Mouse (Mus musculus): ENCODE results near the gene Rap1gap2. TPM values are rescaled to one million over a fixed set of nuclear protein-coding genes. Genes with fewer than 3 reads are reported as not detected.

Gene Rap1gap2
- polyA plus RNA-seq, 1 experiment from 2014 or later: 12.4 TPM

- H3K4me3 ChIP-seq (replicated peaks): no peak overlapping the region
- WGBS: 91% methylated on average over 4 of the region's 4 CpGs
- H3K4me2 ChIP-seq (replicated peaks): no peak overlapping the region
- no peak overlapping the region for H3K9ac ChIP-seq
- H3K36me3 ChIP-seq: no peaks in the 10 kb centered on the region
- no peaks in the 10 kb centered on the region for H3K27me3 ChIP-seq (replicated peaks)
- H3K4me1 ChIP-seq (replicated peaks): no peaks in the 10 kb centered on the region
- ATAC-seq: no peak
- no peaks in the 10 kb centered on the region for H3K9me3 ChIP-seq
- no peak overlapping the region for H3K27ac ChIP-seq
Measured at GRCm38 (mm10) chr11:74566326-74566874, 44.3 kb downstream of the Rap1gap2 start.

- Histone ChIP-seq H3K9ac (no peak overlapping the region), H3K9me3 (no peaks in the 10 kb centered on the region), H3K27ac (no peak overlapping the region), H3K36me3 (no peaks in the 10 kb centered on the region), H3K4me2 (replicated peaks) (no peak overlapping the region), H3K4me3 (replicated peaks) (no peak overlapping the region), H3K27me3 (replicated peaks) (no peaks in the 10 kb centered on the region), H3K4me1 (replicated peaks) (0 out of 2 replicates have a peak, but pooled peaks cover 6% of the 10 kb centered on the region)
- 89% methylated on average over 4 of the region's 4 CpGs for WGBS
- ATAC-seq: no peak
Measured at GRCm38 (mm10) chr11:74561392-74561791, 49.3 kb downstream of the Rap1gap2 start.

- H3K36me3 ChIP-seq: no peaks in the 10 kb centered on the region
- H3K4me2 ChIP-seq (replicated peaks): no peak overlapping the region
- no peak overlapping the region for H3K4me3 ChIP-seq (replicated peaks)
- no peaks in the 10 kb centered on the region for H3K27me3 ChIP-seq (replicated peaks)
- peaks cover 11% of the 10 kb centered on the region for H3K4me1 ChIP-seq (replicated peaks)
- no peaks in the 10 kb centered on the region for H3K9me3 ChIP-seq
- H3K27ac ChIP-seq: no peak overlapping the region
- WGBS: 82% methylated on average over 9 of the region's 9 CpGs
- no peak overlapping the region for H3K9ac ChIP-seq
- ATAC-seq: no peak
Measured at GRCm38 (mm10) chr11:74560600-74561227, 50.0 kb downstream of the Rap1gap2 start.

GRCm38 (mm10) chr11:74559793-74560433 is 50.8 kb downstream of the Rap1gap2 start:
- no peak overlapping the region for H3K4me2 ChIP-seq (replicated peaks)
- H3K27ac ChIP-seq: no peak overlapping the region
- no peak for ATAC-seq
- H3K4me3 ChIP-seq (replicated peaks): no peak overlapping the region
- no peaks in the 10 kb centered on the region for H3K36me3 ChIP-seq
- peaks cover 12% of the 10 kb centered on the region for H3K4me1 ChIP-seq (replicated peaks)
- H3K9me3 ChIP-seq: no peaks in the 10 kb centered on the region
- H3K9ac ChIP-seq: no peak overlapping the region
- H3K27me3 ChIP-seq (replicated peaks): no peaks in the 10 kb centered on the region
- WGBS: 70% methylated on average over 5 of the region's 5 CpGs

GRCm38 (mm10) chr11:74558933-74559332 is 51.8 kb downstream of the Rap1gap2 start:
- H3K9ac ChIP-seq: no peak overlapping the region
- peaks cover 16% of the 10 kb centered on the region for H3K4me1 ChIP-seq (replicated peaks)
- H3K27me3 ChIP-seq (replicated peaks): no peaks in the 10 kb centered on the region
- no peak overlapping the region for H3K27ac ChIP-seq
- 86% methylated on average over 5 of the region's 5 CpGs for WGBS
- no peaks in the 10 kb centered on the region for H3K9me3 ChIP-seq
- H3K4me3 ChIP-seq (replicated peaks): no peak overlapping the region
- no peak for ATAC-seq
- H3K4me2 ChIP-seq (replicated peaks): no peak overlapping the region
- no peaks in the 10 kb centered on the region for H3K36me3 ChIP-seq

GRCm38 (mm10) chr11:74557456-74558230 is 53.1 kb downstream of the Rap1gap2 start:
- Histone ChIP-seq H3K36me3 (no peaks in the 10 kb centered on the region), H3K4me3 (replicated peaks) (no peak overlapping the region), H3K27ac (no peak overlapping the region), H3K4me2 (replicated peaks) (no peak overlapping the region), H3K9me3 (no peaks in the 10 kb centered on the region), H3K27me3 (replicated peaks) (no peaks in the 10 kb centered on the region), H3K9ac (no peak overlapping the region), H3K4me1 (replicated peaks) (peaks cover 16% of the 10 kb centered on the region)
- ATAC-seq: no peak
- 61% methylated on average over 11 of the region's 11 CpGs for whole genome bisulfite sequencing

- no peaks in the 10 kb centered on the region for H3K36me3 ChIP-seq
- H3K27ac ChIP-seq: no peak overlapping the region
- H3K4me3 ChIP-seq (replicated peaks): no peak overlapping the region
- peaks cover 16% of the 10 kb centered on the region for H3K4me1 ChIP-seq (replicated peaks)
- no peaks in the 10 kb centered on the region for H3K9me3 ChIP-seq
- 54% methylated on average over 9 of the region's 9 CpGs for WGBS
- H3K4me2 ChIP-seq (replicated peaks): no peak overlapping the region
- no peak overlapping the region for H3K9ac ChIP-seq
- ATAC-seq: peak; percentile 23
- H3K27me3 ChIP-seq (replicated peaks): no peaks in the 10 kb centered on the region
Measured at GRCm38 (mm10) chr11:74555716-74556374, 54.9 kb downstream of the Rap1gap2 start.

GRCm38 (mm10) chr11:74554683-74555341 is 55.9 kb downstream of the Rap1gap2 start:
- 50% methylated on average over 15 of the region's 15 CpGs for WGBS
- ATAC-seq: peak; percentile 73
- Histone ChIP-seq H3K9me3 (no peaks in the 10 kb centered on the region), H3K27ac (no peak overlapping the region), H3K36me3 (no peaks in the 10 kb centered on the region), H3K27me3 (replicated peaks) (no peaks in the 10 kb centered on the region), H3K4me3 (replicated peaks) (no peak overlapping the region), H3K4me2 (replicated peaks) (no peak overlapping the region), H3K4me1 (replicated peaks) (peaks cover 16% of the 10 kb centered on the region), H3K9ac (no peak overlapping the region)

GRCm38 (mm10) chr11:74551568-74551967 is 59.1 kb downstream of the Rap1gap2 start:
- Histone ChIP-seq H3K9ac (no peak overlapping the region), H3K27ac (no peak overlapping the region), H3K4me2 (replicated peaks) (no peak overlapping the region), H3K9me3 (no peaks in the 10 kb centered on the region), H3K4me1 (replicated peaks) (peaks cover 15% of the 10 kb centered on the region), H3K27me3 (replicated peaks) (no peaks in the 10 kb centered on the region), H3K36me3 (no peaks in the 10 kb centered on the region), H3K4me3 (replicated peaks) (no peak overlapping the region)
- no peak for ATAC-seq
- 80% methylated on average over 6 of the region's 6 CpGs for WGBS

GRCm38 (mm10) chr11:74550615-74551102 is 60.1 kb downstream of the Rap1gap2 start:
- Histone ChIP-seq H3K4me2 (replicated peaks) (no peak overlapping the region), H3K27me3 (replicated peaks) (no peaks in the 10 kb centered on the region), H3K9ac (no peak overlapping the region), H3K27ac (no peak overlapping the region), H3K36me3 (no peaks in the 10 kb centered on the region), H3K4me1 (replicated peaks) (peaks cover 9% of the 10 kb centered on the region), H3K9me3 (no peaks in the 10 kb centered on the region), H3K4me3 (replicated peaks) (no peak overlapping the region)
- ATAC-seq: no peak
- WGBS: 40% methylated on average over 5 of the region's 5 CpGs

GRCm38 (mm10) chr11:74548781-74549382 is 61.8 kb downstream of the Rap1gap2 start:
- Histone ChIP-seq H3K27me3 (replicated peaks) (no peaks in the 10 kb centered on the region), H3K27ac (no peak overlapping the region), H3K9ac (no peak overlapping the region), H3K4me3 (replicated peaks) (no peak overlapping the region), H3K9me3 (no peaks in the 10 kb centered on the region), H3K36me3 (no peaks in the 10 kb centered on the region), H3K4me1 (replicated peaks) (peaks cover 5% of the 10 kb centered on the region), H3K4me2 (replicated peaks) (no peak overlapping the region)
- 22% methylated on average over 7 of the region's 7 CpGs for WGBS
- no peak for ATAC-seq
